Mouse (Mus musculus): ENCODE measurements around the gene Rab24. TPM values are rescaled to one million over a fixed set of nuclear protein-coding genes. Genes with fewer than 3 reads are reported as not detected.

Rab24 gene
- 10 to 100 TPM; 31.7 to 32.3 TPM for total RNA-seq (2021)
- long read RNA-seq, experiment 1, transcript Rab24-201 (8 exons, 1,168 nt): major isoform, 40 of 53 reads
- long read RNA-seq, experiment 1, partial matches to known transcripts: 1 of 53 reads
- long read RNA-seq, experiment 1, other reads (novel, unspliced or antisense): 12 of 53 reads
- long read RNA-seq, experiment 2, transcript Rab24-201 (8 exons, 1,168 nt): major isoform, 47 of 64 reads
- long read RNA-seq, experiment 2, partial matches to known transcripts: 1 of 64 reads
- long read RNA-seq, experiment 2, other reads (novel, unspliced or antisense): 16 of 64 reads

- DNase-seq (ENCODE audit: low spot score): peak; percentile 85
These were observed at the start of gene Rab24 for GRCm38 (mm10) chr13:55321434-55322129. Rab24 (minus strand) TSS chr13:55321946.

GRCm38 (mm10) chr13:55371007-55371681, 49.4 kb upstream of the Rab24 start:
- DNase-seq (ENCODE audit: low spot score): peak; percentile 39

- DNase-seq (ENCODE audit: low spot score): no peak
These were observed 48.5 kb upstream of the Rab24 start for GRCm38 (mm10) chr13:55370234-55370633.

- DNase-seq (ENCODE audit: low spot score): no peak
These were observed 47.9 kb upstream of the Rab24 start, which contains the start of gene Rgs14 for GRCm38 (mm10) chr13:55369531-55370114. Rgs14 (plus strand) TSS chr13:55369732.

GRCm38 (mm10) chr13:55368401-55368800, 46.7 kb upstream of the Rab24 start:
- no peak for DNase-seq (ENCODE audit: low spot score)

- peak; percentile 98 for DNase-seq (ENCODE audit: low spot score)
These were observed 40.8 kb upstream of the Rab24 start, which contains the start of gene Lman2 for GRCm38 (mm10) chr13:55362453-55363060. Lman2 (minus strand) TSS chr13:55362783.

GRCm38 (mm10) chr13:55361974-55362452, 40.3 kb upstream of the Rab24 start:
- DNase-seq (ENCODE audit: low spot score): peak; percentile 39

GRCm38 (mm10) chr13:55361145-55361544, 39.4 kb upstream of the Rab24 start:
- no peak for DNase-seq (ENCODE audit: low spot score)

- DNase-seq (ENCODE audit: low spot score): no peak
These were observed 25.0 kb upstream of the Rab24 start for GRCm38 (mm10) chr13:55346745-55347144.

- DNase-seq (ENCODE audit: low spot score): no peak
These were observed 22.5 kb upstream of the Rab24 start for GRCm38 (mm10) chr13:55344286-55344685.

GRCm38 (mm10) chr13:55342469-55342868, 20.7 kb upstream of the Rab24 start:
- no peak for DNase-seq (ENCODE audit: low spot score)

- no peak for DNase-seq (ENCODE audit: low spot score)
These were observed 17.5 kb upstream of the Rab24 start for GRCm38 (mm10) chr13:55339259-55339658.

- no peak for DNase-seq (ENCODE audit: low spot score)
These were observed 16.6 kb upstream of the Rab24 start for GRCm38 (mm10) chr13:55338131-55339054.

- DNase-seq (ENCODE audit: low spot score): no peak
These were observed 15.7 kb upstream of the Rab24 start for GRCm38 (mm10) chr13:55337341-55337975.

GRCm38 (mm10) chr13:55335701-55336100, 14.0 kb upstream of the Rab24 start:
- no peak for DNase-seq (ENCODE audit: low spot score)

GRCm38 (mm10) chr13:55332331-55332730, 10.6 kb upstream of the Rab24 start:
- DNase-seq (ENCODE audit: low spot score): no peak

- no peak for DNase-seq (ENCODE audit: low spot score)
These were observed 9.0 kb upstream of the Rab24 start for GRCm38 (mm10) chr13:55330567-55331400.

- peak; percentile 70 for DNase-seq (ENCODE audit: low spot score)
These were observed 8.2 kb upstream of the Rab24 start, which contains the start of gene Mxd3 for GRCm38 (mm10) chr13:55329683-55330566. Mxd3 (minus strand) TSS chr13:55329823.
